ENCODE assay signal across 9 mouse cellular contexts in genomic region chr1:134495216-134495539, GRCm38 (mm10). TPM values are rescaled to one million over a fixed set of nuclear protein-coding genes. Genes with fewer than 3 reads are reported as not detected.
DNase-seq lines count a peak whose midpoint lies in the region; ATAC-seq and TF ChIP-seq lines count a peak whose summit lies in the region.
"Had no signal": no experiment of that assay in that cellular context is flagged by ENCODE, and none has a peak within 500 bp of the region (broad histone marks: within the 10 kb centered on the region; RNA-seq: fewer than 3 reads in every experiment).

No protein-coding gene starts in this region.

- H3K79me2 ChIP-seq in CH12.LX (replicated peaks; ENCODE audit: control insufficient read depth, extremely low read depth, insufficient read depth, poor library complexity, severe bottlenecking) = peaks cover 16% of the 10 kb centered on the region

- H3K4me1 ChIP-seq in heart, embryonic 11.5 days (ENCODE audit: control insufficient read depth, insufficient read depth, low read length) = 0 out of 2 replicates have a peak, but pooled peaks cover 3% of the 10 kb centered on the region
- H3K4me1 ChIP-seq in CH12.LX (ENCODE audit: control insufficient read depth in 1 of 2, insufficient read depth in 2 of 2) = peaks cover 4 to 21% of the 10 kb centered on the region in 2 experiments
- peaks cover 11% of the 10 kb centered on the region; the same call in 1 of the 2 replicates for H3K4me1 ChIP-seq in forebrain, embryonic 14.5 days (ENCODE audit: control insufficient read depth, insufficient read depth, low read length)
- peaks cover 31% of the 10 kb centered on the region for H3K4me1 ChIP-seq in liver, embryonic 16.5 days (ENCODE audit: control insufficient read depth, low read depth, low read length)

- H3K9ac ChIP-seq in heart, embryonic 11.5 days (ENCODE audit: low read depth, low read length) = peak overlapping the region; percentile 78
- H3K9ac ChIP-seq in CH12.LX (ENCODE audit: insufficient read depth, low read depth) = peak overlapping the region; percentile 42
- peak overlapping the region; percentile 72 for H3K9ac ChIP-seq in forebrain, embryonic 14.5 days (ENCODE audit: low read length)
- peak overlapping the region; percentile 85 for H3K9ac ChIP-seq in liver, embryonic 16.5 days (ENCODE audit: low read depth, low read length)

- no peak for TF ChIP-seq EP300 in CH12.LX (IDR thresholded peaks at IDR 0.05; ENCODE audit: low read length)

- no peak for TF ChIP-seq RAD21 in CH12.LX (IDR thresholded peaks at IDR 0.05; ENCODE audit: low read depth, low read length)

- no peaks in the 10 kb centered on the region for H3K9me3 ChIP-seq in heart, embryonic 11.5 days (replicated peaks; ENCODE audit: control insufficient read depth, low read length)
- H3K9me3 ChIP-seq in CH12.LX (replicated peaks; ENCODE audit: low read length) = no peaks in the 10 kb centered on the region
- no peaks in the 10 kb centered on the region for H3K9me3 ChIP-seq in forebrain, embryonic 14.5 days (replicated peaks; ENCODE audit: control insufficient read depth, low read length)
- H3K9me3 ChIP-seq in liver, embryonic 16.5 days (replicated peaks; ENCODE audit: control insufficient read depth, low read length) = no peaks in the 10 kb centered on the region

- peak overlapping the region; percentile 78 for H3K4me2 ChIP-seq in heart, embryonic 11.5 days
- peak overlapping the region; percentile 95 for H3K4me2 ChIP-seq in CH12.LX (ENCODE audit: insufficient read depth, low read depth, poor library complexity, severe bottlenecking)
- peak overlapping the region; percentile 72 for H3K4me2 ChIP-seq in forebrain, embryonic 14.5 days (ENCODE audit: low read length)
- H3K4me2 ChIP-seq in liver, embryonic 16.5 days (ENCODE audit: low read depth, low read length) = peak overlapping the region; percentile 92

- peak overlapping the region; percentile 65 for H3K4me3 ChIP-seq in heart, embryonic 11.5 days (ENCODE audit: low read depth, low read length)
- peak overlapping the region; percentile 67 to 81 (median 73) for H3K4me3 ChIP-seq in CH12.LX (replicated peaks in 1 of 3; ENCODE audit: low read depth in 2 of 3, low read length in 2 of 3, poor library complexity in 1 of 3)
- peak overlapping the region; percentile 62 for H3K4me3 ChIP-seq in forebrain, embryonic 14.5 days (ENCODE audit: low read depth, low read length)
- peak overlapping the region; percentile 92 for H3K4me3 ChIP-seq in liver, embryonic 16.5 days (ENCODE audit: low read depth, low read length)

- in situ Hi-C loops in CH12.LX (cut with MboI; ENCODE audit: low pct_ligation_motif_present, low pct_unique_long_range_greater_than_20kb, low sequenced_read_pairs) = no loop called here

- H3K27ac ChIP-seq in heart, embryonic 11.5 days (ENCODE audit: low read depth, low read length) = peak overlapping the region; percentile 90; the same call in 1 of the 2 replicates
- H3K27ac ChIP-seq in CH12.LX (ENCODE audit: insufficient read depth, low read depth) = no peak overlapping the region
- peak overlapping the region; percentile 86; the same call in 1 of the 2 replicates for H3K27ac ChIP-seq in forebrain, embryonic 14.5 days (ENCODE audit: low read depth, low read length)
- H3K27ac ChIP-seq in liver, embryonic 16.5 days (ENCODE audit: low read length) = peak overlapping the region; percentile 97

- ATAC-seq in heart, embryonic 11.5 days (replicated peaks; ENCODE audit: insufficient number of reproducible peaks, low FRiP score, low TSS enrichment) = no peak
- no peak for ATAC-seq in forebrain, embryonic 14.5 days
- ATAC-seq in liver, embryonic 16.5 days (ENCODE audit: low read depth) = no peak

- 0 out of 2 replicates have a peak, but pooled peaks cover 2% of the 10 kb centered on the region for H3K36me3 ChIP-seq in heart, embryonic 11.5 days (ENCODE audit: control insufficient read depth, insufficient read depth, low read length)
- H3K36me3 ChIP-seq in CH12.LX (replicated peaks in 1 of 2; ENCODE audit: control insufficient read depth in 1 of 2, insufficient read depth in 1 of 2, low read length in 1 of 2) = peaks cover 2 to 45% of the 10 kb centered on the region in 2 experiments
- H3K36me3 ChIP-seq in forebrain, embryonic 14.5 days (ENCODE audit: control insufficient read depth, insufficient read depth, low read length) = peaks cover 4% of the 10 kb centered on the region; the same call in 1 of the 2 replicates
- no peaks in the 10 kb centered on the region; the same call in 1 of the 2 replicates for H3K36me3 ChIP-seq in liver, embryonic 16.5 days (ENCODE audit: control insufficient read depth, insufficient read depth)

- H3K27me3 ChIP-seq in heart, embryonic 11.5 days (ENCODE audit: control insufficient read depth, insufficient read depth, low read length) = no peaks in the 10 kb centered on the region
- H3K27me3 ChIP-seq in CH12.LX (replicated peaks) = no peaks in the 10 kb centered on the region
- no peaks in the 10 kb centered on the region for H3K27me3 ChIP-seq in forebrain, embryonic 14.5 days (replicated peaks; ENCODE audit: control insufficient read depth, insufficient read depth, low read length)
- no peaks in the 10 kb centered on the region for H3K27me3 ChIP-seq in liver, embryonic 16.5 days (ENCODE audit: control insufficient read depth, insufficient read depth, low read depth, low read length)

- no peak for DNase-seq in heart, adult 8-10 months (ENCODE audit: low spot score)
- no peak for DNase-seq in CH12.LX (ENCODE audit: extremely low read depth)
- DNase-seq in forebrain, embryonic 14.5 days (ENCODE audit: low spot score) = no peak
- no peak for DNase-seq in thymus, postnatal 4 days
- DNase-seq in cerebellum, adult 8-10 months = no peak
- no peak for DNase-seq in left cerebral cortex, adult 11 months (ENCODE audit: low spot score)

- WGBS in heart, embryonic 11.5 days (ENCODE audit: insufficient replicate concordance) = 22% methylated on average over 5 of the region's 5 CpGs
- 25% methylated on average over 5 of the region's 5 CpGs for WGBS in forebrain, embryonic 14.5 days
- 17% methylated on average over 5 of the region's 5 CpGs for WGBS in liver, embryonic 16.5 days (ENCODE audit: insufficient replicate concordance)

- TF ChIP-seq CTCF in CH12.LX (conservative IDR thresholded peaks at IDR 0.05 in 1 of 2, IDR thresholded peaks at IDR 0.05 in 1 of 2; ENCODE audit: low read depth in 2 of 2, low read length in 2 of 2) = no peak

- dilution Hi-C loops in CH12.LX (cut with MboI; ENCODE audit: extremely low pct_ligation_motif_present, extremely low pct_unique_long_range_greater_than_20kb, low sequenced_read_pairs) = no loop called here

- no peak for TF ChIP-seq POLR2A in CH12.LX (IDR thresholded peaks at IDR 0.05; ENCODE audit: low read depth, low read length)

TF ChIP-seq in CH12.LX, 34 proteins besides CTCF, POLR2A, EP300 and RAD21:
- no peak for TF ChIP-seq NELFE (IDR thresholded peaks at IDR 0.05; ENCODE audit: low read depth, low read length)
- TF ChIP-seq HCFC1 (IDR thresholded peaks at IDR 0.05; ENCODE audit: low read depth, low read length) = no peak

RNA-seq across cellular contexts. Expression of gene Rabif, which starts 0.7 kb away (rescaled TPM):
- polyA plus RNA-seq in heart, embryonic 11.5 days (2014; fragmentation: Nextera tagmentation; extraction: Ambion mirVana) = 35.3 and 37.9 TPM in 2 replicates
- total RNA-seq in heart, adult 8-10 months (2022) = 1 to 10 TPM; 7.8 to 9.3 (median 8.2) TPM
- total RNA-seq in CH12.LX (2012; rRNA removed) = 12.5 and 14.6 TPM in 2 replicates
- total RNA-seq in CH12.LX (2014; rRNA removed) = 22.4 and 23.4 TPM in 2 replicates
- 17.2 and 22.9 TPM in 2 replicates for polyA plus RNA-seq in CH12.LX (2012; ENCODE audit: insufficient read length, low read depth)
- polyA plus RNA-seq in forebrain, embryonic 14.5 days (2014; fragmentation: Nextera tagmentation; extraction: Ambion mirVana) = 59.4 and 66.3 TPM in 2 replicates
- polyA plus RNA-seq in liver, embryonic 16.5 days (2015; fragmentation: Nextera tagmentation; extraction: Ambion mirVana) = 15.0 and 15.8 TPM in 2 replicates

RNA-seq across cellular contexts. Expression of gene Klhl12, which starts 39.8 kb away (rescaled TPM):
- polyA plus RNA-seq in heart, embryonic 11.5 days (2014; fragmentation: Nextera tagmentation; extraction: Ambion mirVana) = 15.5 and 22.2 TPM in 2 replicates
- 10 to 100 TPM; 20.3 to 23.6 (median 22.7) TPM for total RNA-seq in heart, adult 8-10 months (2022)
- 17.6 and 18.2 TPM in 2 replicates for total RNA-seq in CH12.LX (2012; rRNA removed)
- total RNA-seq in CH12.LX (2014; rRNA removed) = 20.6 and 20.8 TPM in 2 replicates
- 17.5 and 19.1 TPM in 2 replicates for polyA plus RNA-seq in CH12.LX (2012; ENCODE audit: insufficient read length, low read depth)
- 24.8 and 27.3 TPM in 2 replicates for polyA plus RNA-seq in forebrain, embryonic 14.5 days (2014; fragmentation: Nextera tagmentation; extraction: Ambion mirVana)
- polyA plus RNA-seq in liver, embryonic 16.5 days (2015; fragmentation: Nextera tagmentation; extraction: Ambion mirVana) = 33.5 and 34.9 TPM in 2 replicates

RNA-seq across cellular contexts. Expression of gene Mgat4e, which starts 54.3 kb away (rescaled TPM):
- polyA plus RNA-seq in heart, embryonic 11.5 days (2014; fragmentation: Nextera tagmentation; extraction: Ambion mirVana) = not detected in 2 replicates
- total RNA-seq in heart, adult 8-10 months (2022) = not detected
- total RNA-seq in CH12.LX (2012; rRNA removed) = 0.08 TPM in 1 of 2 replicates, not detected in the other
- total RNA-seq in CH12.LX (2014; rRNA removed) = not detected in 2 replicates
- polyA plus RNA-seq in CH12.LX (2012; ENCODE audit: insufficient read length, low read depth) = not detected in 2 replicates
- polyA plus RNA-seq in forebrain, embryonic 14.5 days (2014; fragmentation: Nextera tagmentation; extraction: Ambion mirVana) = not detected in 2 replicates
- polyA plus RNA-seq in liver, embryonic 16.5 days (2015; fragmentation: Nextera tagmentation; extraction: Ambion mirVana) = not detected in 2 replicates
- total RNA-seq: neutrophil, adult 5-6 weeks had no signal
